Mouse (Mus musculus): ENCODE data around the gene Grin1. TPM values are rescaled to one million over a fixed set of nuclear protein-coding genes. Genes with fewer than 3 reads are reported as not detected.

The Grin1 gene
- polyA plus RNA-seq, 1 experiment from 2014 or later, result 5.6 TPM

Other genes with a start within 250 kb of the Grin1 start
- gene Entpd8, start 238.9 kb downstream of the Grin1 start, polyA plus RNA-seq (2016; fragmentation: Nextera tagmentation; extraction: Ambion mirVana), result not detected in 2 replicates
- gene Noxa1, start 224.0 kb downstream of the Grin1 start, polyA plus RNA-seq (2016; fragmentation: Nextera tagmentation; extraction: Ambion mirVana), result 0.24 TPM in 1 of 2 replicates, not detected in the other
- gene Nrarp, start 138.4 kb downstream of the Grin1 start, polyA plus RNA-seq (2016; fragmentation: Nextera tagmentation; extraction: Ambion mirVana), result 76.8 and 81.0 TPM in 2 replicates
- gene Tor4a, start 122.3 kb downstream of the Grin1 start, polyA plus RNA-seq (2016; fragmentation: Nextera tagmentation; extraction: Ambion mirVana), result 0.62 and 1.0 TPM in 2 replicates
- 106 and 111 TPM in 2 replicates for gene Nelfb, start 107.7 kb downstream of the Grin1 start, polyA plus RNA-seq (2016; fragmentation: Nextera tagmentation; extraction: Ambion mirVana)
- gene Stpg3, start 104.5 kb downstream of the Grin1 start, polyA plus RNA-seq (2016; fragmentation: Nextera tagmentation; extraction: Ambion mirVana), result not detected in 2 replicates
- gene Fam166a, start 100.4 kb downstream of the Grin1 start, polyA plus RNA-seq (2016; fragmentation: Nextera tagmentation; extraction: Ambion mirVana), result 0.46 and 0.87 TPM in 2 replicates
- gene Tubb4b, start 94.5 kb downstream of the Grin1 start, polyA plus RNA-seq (2016; fragmentation: Nextera tagmentation; extraction: Ambion mirVana), result 496 and 501 TPM in 2 replicates
- gene Slc34a3, start 84.8 kb downstream of the Grin1 start, polyA plus RNA-seq (2016; fragmentation: Nextera tagmentation; extraction: Ambion mirVana), result not detected in 2 replicates
- gene Rnf224, start 82.4 kb downstream of the Grin1 start, polyA plus RNA-seq (2016; fragmentation: Nextera tagmentation; extraction: Ambion mirVana), result not detected in 2 replicates
- gene Rnf208, start 76.9 kb downstream of the Grin1 start, polyA plus RNA-seq (2016; fragmentation: Nextera tagmentation; extraction: Ambion mirVana), result 30.2 and 37.9 TPM in 2 replicates
- not detected in 2 replicates for gene Cysrt1, start 76.7 kb downstream of the Grin1 start, polyA plus RNA-seq (2016; fragmentation: Nextera tagmentation; extraction: Ambion mirVana)
- gene AL732309.1, start 72.3 kb downstream of the Grin1 start, polyA plus RNA-seq (2016; fragmentation: Nextera tagmentation; extraction: Ambion mirVana), result 4.2 and 6.0 TPM in 2 replicates
- gene Tmem203, start 63.7 kb downstream of the Grin1 start, polyA plus RNA-seq (2016; fragmentation: Nextera tagmentation; extraction: Ambion mirVana), result 17.6 and 18.1 TPM in 2 replicates
- gene Tprn, start 56.6 kb downstream of the Grin1 start, polyA plus RNA-seq (2016; fragmentation: Nextera tagmentation; extraction: Ambion mirVana), result 9.3 and 10.0 TPM in 2 replicates
- gene Ssna1, start 46.7 kb downstream of the Grin1 start, polyA plus RNA-seq (2016; fragmentation: Nextera tagmentation; extraction: Ambion mirVana), result 207 and 224 TPM in 2 replicates
- gene Anapc2, start 46.7 kb downstream of the Grin1 start, polyA plus RNA-seq (2016; fragmentation: Nextera tagmentation; extraction: Ambion mirVana), result 134 and 141 TPM in 2 replicates
- not detected in 2 replicates for gene Tmem210, start 31.0 kb downstream of the Grin1 start, polyA plus RNA-seq (2016; fragmentation: Nextera tagmentation; extraction: Ambion mirVana)
- not detected in 2 replicates for gene Lrrc26, start 29.3 kb downstream of the Grin1 start, polyA plus RNA-seq (2016; fragmentation: Nextera tagmentation; extraction: Ambion mirVana)
- 74.8 and 80.8 TPM in 2 replicates for gene Man1b1, start 13.2 kb upstream of the Grin1 start, polyA plus RNA-seq (2016; fragmentation: Nextera tagmentation; extraction: Ambion mirVana)
- gene Dpp7, start 37.2 kb upstream of the Grin1 start, polyA plus RNA-seq (2016; fragmentation: Nextera tagmentation; extraction: Ambion mirVana), result 18.0 and 19.9 TPM in 2 replicates
- 4.0 and 4.3 TPM in 2 replicates for gene Uap1l1, start 46.5 kb upstream of the Grin1 start, polyA plus RNA-seq (2016; fragmentation: Nextera tagmentation; extraction: Ambion mirVana)
- 60.8 and 67.8 TPM in 2 replicates for gene Sapcd2, start 53.1 kb upstream of the Grin1 start, polyA plus RNA-seq (2016; fragmentation: Nextera tagmentation; extraction: Ambion mirVana)
- 0.22 TPM in 1 of 2 replicates, not detected in the other for gene Entpd2, start 76.7 kb upstream of the Grin1 start, polyA plus RNA-seq (2016; fragmentation: Nextera tagmentation; extraction: Ambion mirVana)
- gene Npdc1, start 80.2 kb upstream of the Grin1 start, polyA plus RNA-seq (2016; fragmentation: Nextera tagmentation; extraction: Ambion mirVana), result 192 and 198 TPM in 2 replicates
- 0.14 TPM in 1 of 2 replicates, not detected in the other for gene Fut7, start 104.1 kb upstream of the Grin1 start, polyA plus RNA-seq (2016; fragmentation: Nextera tagmentation; extraction: Ambion mirVana)
- gene Abca2, start 109.5 kb upstream of the Grin1 start, polyA plus RNA-seq (2016; fragmentation: Nextera tagmentation; extraction: Ambion mirVana), result 10.9 and 12.5 TPM in 2 replicates
- 1.1 and 2.0 TPM in 2 replicates for gene Clic3, start 137.7 kb upstream of the Grin1 start, polyA plus RNA-seq (2016; fragmentation: Nextera tagmentation; extraction: Ambion mirVana)
- gene Paxx, start 141.9 kb upstream of the Grin1 start, polyA plus RNA-seq (2016; fragmentation: Nextera tagmentation; extraction: Ambion mirVana), result 34.5 and 39.1 TPM in 2 replicates
- gene Ptgds, start 150.9 kb upstream of the Grin1 start, polyA plus RNA-seq (2016; fragmentation: Nextera tagmentation; extraction: Ambion mirVana), result 0.69 and 1.3 TPM in 2 replicates
- not detected in 2 replicates for gene Lcn12, start 174.7 kb upstream of the Grin1 start, polyA plus RNA-seq (2016; fragmentation: Nextera tagmentation; extraction: Ambion mirVana)
- 102 and 110 TPM in 2 replicates for gene Fbxw5, start 181.6 kb upstream of the Grin1 start, polyA plus RNA-seq (2016; fragmentation: Nextera tagmentation; extraction: Ambion mirVana)
- gene C8g, start 182.5 kb upstream of the Grin1 start, polyA plus RNA-seq (2016; fragmentation: Nextera tagmentation; extraction: Ambion mirVana), result 4.7 and 5.4 TPM in 2 replicates
- 33.8 and 36.8 TPM in 2 replicates for gene Traf2, start 227.8 kb upstream of the Grin1 start, polyA plus RNA-seq (2016; fragmentation: Nextera tagmentation; extraction: Ambion mirVana)
- gene Edf1, start 238.7 kb upstream of the Grin1 start, polyA plus RNA-seq (2016; fragmentation: Nextera tagmentation; extraction: Ambion mirVana), result 332 and 360 TPM in 2 replicates

Data from forebrain, embryonic 12.5 days (tissue).